Mouse (Mus musculus) ES-Bruce4 (cell line): Measurements from ENCODE around the gene Zswim3. TPM values are rescaled to one million over a fixed set of nuclear protein-coding genes. Genes with fewer than 3 reads are reported as not detected.

ENCODE experiments used
- H3K27ac ChIP-seq: 2 replicates; pipeline ENCODE4 v1.5.1; 2012; ENCODE audit warnings: low read length, inconsistent platforms; ENCODE audit not compliant: insufficient read depth
- H3K27me3 ChIP-seq: 2 replicates; pipeline ENCODE4 v1.6.1; 2012; ENCODE audit warnings: mild to moderate bottlenecking, low read length, inconsistent platforms; ENCODE audit not compliant: control insufficient read depth, poor library complexity, insufficient read depth, severe bottlenecking
- H3K36me3 ChIP-seq: 2 replicates; pipeline ENCODE4 v1.6.1; 2012; ENCODE audit warnings: inconsistent platforms, mild to moderate bottlenecking, low read length, moderate library complexity; ENCODE audit not compliant: control insufficient read depth, poor library complexity, insufficient read depth, severe bottlenecking
- H3K4me1 ChIP-seq: one replicate; pipeline ENCODE4 v1.8.1; 2011; ENCODE audit warnings: low read length; ENCODE audit not compliant: control insufficient read depth, insufficient read depth
- H3K4me3 ChIP-seq: 2 replicates; pipeline ENCODE4 v1.5.1; 2011; ENCODE audit warnings: low read depth, mild to moderate bottlenecking, low read length
- H3K9ac ChIP-seq: 2 replicates; pipeline ENCODE4 v1.6.1; 2012; ENCODE audit warnings: low read depth, mild to moderate bottlenecking, inconsistent platforms; ENCODE audit not compliant: poor library complexity, severe bottlenecking
- H3K9me3 ChIP-seq: replicated peaks from 2 replicates; pipeline ENCODE4 v1.6.1; 2012; ENCODE audit warnings: mild to moderate bottlenecking, low read length, inconsistent platforms; ENCODE audit not compliant: control insufficient read depth, poor library complexity, insufficient read depth, severe bottlenecking
- CTCF ChIP-seq: IDR thresholded peaks from one replicate; pipeline ENCODE4 v1.8.1; 2011; ENCODE audit warnings: low read depth, low read length
- EP300 ChIP-seq: IDR thresholded peaks from 2 replicates; pipeline ENCODE4 v1.6.1; 2011; ENCODE audit warnings: low read depth, low read length; ENCODE audit not compliant: insufficient read depth
- POLR2A ChIP-seq: IDR thresholded peaks from one replicate; pipeline ENCODE4 v1.8.1; 2011; ENCODE audit warnings: low read length; ENCODE audit not compliant: insufficient read depth
- polyA plus RNA-seq: library from polyadenylated mRNA; stranded (reverse); fragments of >200 nt; gene quantifications from 2 replicates; pipeline ENCODE4 v1.2.4, GENCODE M21; 2011; ENCODE audit warnings: low read depth; ENCODE audit not compliant: missing spikeins, insufficient read depth, insufficient read length

The Zswim3 gene
- polyA plus RNA-seq, 1 experiment, result 10.7 TPM

- TF ChIP-seq EP300 (no peak), POLR2A (no peak), CTCF (no peak)
- Histone ChIP-seq H3K27me3 (no peaks in the 10 kb centered on the region), H3K27ac (no peak overlapping the region), H3K4me3 (no peak overlapping the region), H3K36me3 (peaks cover 8% of the 10 kb centered on the region; the same call in 1 of the 2 replicates), H3K9ac (no peak overlapping the region), H3K9me3 (no peaks in the 10 kb centered on the region), H3K4me1 (peaks cover 6% of the 10 kb centered on the region)
These were observed 10.4 kb downstream of the Zswim3 start for GRCm38 (mm10) chr2:164815348-164815747.

- Histone ChIP-seq H3K4me1 (peaks cover 6% of the 10 kb centered on the region), H3K9ac (no peak overlapping the region), H3K9me3 (no peaks in the 10 kb centered on the region), H3K4me3 (no peak overlapping the region), H3K27me3 (no peaks in the 10 kb centered on the region), H3K27ac (no peak overlapping the region), H3K36me3 (peaks cover 12% of the 10 kb centered on the region; the same call in 1 of the 2 replicates)
- TF ChIP-seq CTCF, result no peak
- TF ChIP-seq EP300, result no peak
- TF ChIP-seq POLR2A, result no peak
These were observed 10.9 kb downstream of the Zswim3 start for GRCm38 (mm10) chr2:164815821-164816220.

DNA sequence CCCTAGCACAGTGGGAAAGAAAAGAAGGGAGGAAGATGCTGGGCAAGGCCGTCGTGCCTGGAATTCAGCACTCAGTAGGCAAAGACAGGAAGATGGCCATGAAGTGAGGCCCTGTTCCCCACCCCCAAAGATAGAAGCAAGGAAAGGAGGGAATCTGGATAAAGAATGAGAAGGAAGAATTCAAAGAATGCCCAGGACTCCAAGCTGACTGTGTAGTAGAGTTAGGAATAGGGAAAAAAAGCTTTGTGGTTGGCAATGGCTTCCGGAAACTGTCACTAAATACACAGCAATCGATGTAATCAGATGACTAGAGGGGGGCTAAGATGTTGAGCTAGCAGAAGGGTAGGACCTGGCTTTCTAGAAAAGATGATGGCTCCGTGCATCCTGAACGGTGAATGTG is 12.3 kb downstream of the Zswim3 start:
- no peaks in the 10 kb centered on the region for H3K9me3 ChIP-seq
- no peak overlapping the region for H3K9ac ChIP-seq
- H3K4me1 ChIP-seq, result peaks cover 10% of the 10 kb centered on the region
- H3K36me3 ChIP-seq, result peaks cover 12% of the 10 kb centered on the region; the same call in 1 of the 2 replicates
- H3K27me3 ChIP-seq, result no peaks in the 10 kb centered on the region
- TF ChIP-seq CTCF, result no peak
- no peak for TF ChIP-seq POLR2A
- TF ChIP-seq EP300, result no peak
- no peak overlapping the region for H3K4me3 ChIP-seq
- H3K27ac ChIP-seq, result peak overlapping the region; percentile 33

DNA sequence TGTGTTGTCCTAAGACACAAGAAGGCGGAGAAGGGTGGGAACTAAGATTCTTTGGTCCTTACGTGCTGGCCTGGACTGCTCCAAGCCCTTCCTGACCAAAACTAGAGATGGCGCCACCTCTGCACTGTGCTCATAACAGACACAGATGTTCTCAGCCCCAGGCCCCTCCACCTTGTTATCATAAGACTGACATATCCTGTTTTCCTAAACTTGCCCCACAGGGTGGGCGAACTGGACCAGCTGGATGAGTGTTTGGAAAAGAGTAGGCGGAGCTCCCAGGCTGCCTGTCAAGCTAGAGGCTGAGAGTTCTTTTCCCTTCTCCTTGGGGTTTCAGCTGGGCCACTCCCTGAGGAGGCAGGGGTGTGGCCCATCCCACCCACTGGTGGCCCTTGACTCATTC is 12.8 kb downstream of the Zswim3 start:
- Histone ChIP-seq H3K4me1 (peaks cover 10% of the 10 kb centered on the region), H3K4me3 (no peak overlapping the region), H3K27me3 (no peaks in the 10 kb centered on the region), H3K36me3 (peaks cover 12% of the 10 kb centered on the region; the same call in 1 of the 2 replicates), H3K9ac (no peak overlapping the region), H3K27ac (peak overlapping the region; percentile 70), H3K9me3 (no peaks in the 10 kb centered on the region)
- TF ChIP-seq EP300, result peak; percentile 92
- TF ChIP-seq CTCF, result peak; percentile 36
- no peak for TF ChIP-seq POLR2A

- Histone ChIP-seq H3K27me3 (no peaks in the 10 kb centered on the region), H3K27ac (peak overlapping the region; percentile 76), H3K36me3 (peaks cover 26% of the 10 kb centered on the region), H3K9me3 (no peaks in the 10 kb centered on the region), H3K9ac (no peak overlapping the region), H3K4me1 (peaks cover 10% of the 10 kb centered on the region), H3K4me3 (no peak overlapping the region)
- TF ChIP-seq CTCF, result peak; percentile 10
- no peak for TF ChIP-seq EP300
- no peak for TF ChIP-seq POLR2A
These were observed 16.2 kb downstream of the Zswim3 start for GRCm38 (mm10) chr2:164821060-164821459.

GRCm38 (mm10) chr2:164822636-164823165 is 17.8 kb downstream of the Zswim3 start, which contains the start of gene Zswim1:
TSS of gene Zswim1 (plus strand) at chr2:164822686.
- peaks cover 8% of the 10 kb centered on the region for H3K4me1 ChIP-seq
- H3K9me3 ChIP-seq, result no peaks in the 10 kb centered on the region
- peak within 1 kb of the TSS; percentile 86 for H3K4me3 ChIP-seq
- no peaks in the 10 kb centered on the region for H3K27me3 ChIP-seq
- H3K36me3 ChIP-seq, result peaks cover 42% of the 10 kb centered on the region
- H3K27ac ChIP-seq, result peak within 1 kb of the TSS; percentile 76
- peak within 1 kb of the TSS; percentile 69 for H3K9ac ChIP-seq
- TF ChIP-seq CTCF, result no peak
- TF ChIP-seq EP300, result no peak
- peak; percentile 94 for TF ChIP-seq POLR2A
